Mouse (Mus musculus): ENCODE measurements around the gene Pdlim3. TPM values are rescaled to one million over a fixed set of nuclear protein-coding genes. Genes with fewer than 3 reads are reported as not detected.

Pdlim3 gene
- polyA plus RNA-seq, 1 experiment from 2014 or later = 5.1 TPM

Other genes starting within 250 kb of the Pdlim3 start
- not detected in 2 replicates for gene Ccdc110, start 49.2 kb downstream of the Pdlim3 start, polyA plus RNA-seq (2015; fragmentation: Nextera tagmentation; extraction: Ambion mirVana)
- gene 1700029J07Rik, start 89.8 kb downstream of the Pdlim3 start, polyA plus RNA-seq (2015; fragmentation: Nextera tagmentation; extraction: Ambion mirVana) = 0.40 and 0.68 TPM in 2 replicates
- gene Ufsp2, start 90.1 kb downstream of the Pdlim3 start, polyA plus RNA-seq (2015; fragmentation: Nextera tagmentation; extraction: Ambion mirVana) = 32.9 and 33.7 TPM in 2 replicates
- 0.05 TPM in 1 of 2 replicates, not detected in the other for gene Lrp2bp, start 113.8 kb downstream of the Pdlim3 start, polyA plus RNA-seq (2015; fragmentation: Nextera tagmentation; extraction: Ambion mirVana)
- 6.1 and 7.8 TPM in 2 replicates for gene Ankrd37, start 120.2 kb downstream of the Pdlim3 start, polyA plus RNA-seq (2015; fragmentation: Nextera tagmentation; extraction: Ambion mirVana)

Measured in liver, embryonic 16.5 days (tissue).